Mouse (Mus musculus) forebrain, embryonic 16.5 days (tissue): ENCODE measurements around the gene H2-T3. TPM values are rescaled to one million over a fixed set of nuclear protein-coding genes. Genes with fewer than 3 reads are reported as not detected.
"Not testable (repeated sequence)": the region's sequence is repeated elsewhere in the genome, so short reads cannot be mapped to it uniquely, and the experiment has no call there.

Experiments used
- ATAC-seq: fragments of 200-750 bp; cut with Nextera tagmentation; 2 replicates; pipeline ENCODE4 v1.8.0; 2017; ENCODE audit warnings: mild to moderate bottlenecking, moderate library complexity
- H3K27ac ChIP-seq: fragments of 300-500 bp; sonication (generic); 2 replicates; pipeline ENCODE4 v1.5.1; 2014; ENCODE audit warnings: low read length, control low read depth
- H3K27me3 ChIP-seq: fragments of 300-500 bp; sonication (generic); replicated peaks from 2 replicates; pipeline ENCODE4 v1.6.1; 2014; ENCODE audit warnings: low read length; ENCODE audit not compliant: control insufficient read depth, insufficient read depth
- H3K36me3 ChIP-seq: fragments of 300-500 bp; sonication (generic); 2 replicates; pipeline ENCODE4 v1.6.1; 2014; ENCODE audit not compliant: control insufficient read depth, insufficient read depth
- H3K4me1 ChIP-seq: fragments of 300-500 bp; sonication (generic); replicated peaks from 2 replicates; pipeline ENCODE4 v1.6.1; 2014; ENCODE audit warnings: low read length; ENCODE audit not compliant: control insufficient read depth, insufficient read depth
- H3K4me2 ChIP-seq: fragments of 300-500 bp; sonication (generic); 2 replicates; pipeline ENCODE4 v1.6.1; 2014; ENCODE audit warnings: mild to moderate bottlenecking, low read length, control low read depth
- H3K4me3 ChIP-seq: fragments of 300-500 bp; sonication (generic); replicated peaks from 2 replicates; pipeline ENCODE4 v1.5.1; 2014; ENCODE audit warnings: mild to moderate bottlenecking, low read length, control low read depth
- H3K9ac ChIP-seq: fragments of 300-500 bp; sonication (generic); replicated peaks from 2 replicates; pipeline ENCODE4 v1.6.1; 2014; ENCODE audit warnings: low read depth, low read length, control low read depth
- H3K9me3 ChIP-seq: fragments of 300-500 bp; sonication (generic); 2 replicates; pipeline ENCODE4 v1.6.1; 2016; ENCODE audit warnings: low read length; ENCODE audit not compliant: control insufficient read depth
- WGBS: fragments of 180-500 bp; shearing (Covaris S2); extraction: QIAGEN DNeasy Blood & Tissue Kit; methylation state at CpG from one replicate; pipeline ENCODE4 v1.1.7; 2014; 5-methylcytosine and 5-hydroxymethylcytosine counted together
- polyA plus RNA-seq: library from polyadenylated mRNA; unstranded; fragments of >200 nt; fragmentation: Nextera tagmentation; extraction: Ambion mirVana; gene quantifications from 2 replicates; pipeline ENCODE4 v1.2.1, GENCODE M21; 2015

Gene H2-T3
- polyA plus RNA-seq, 1 experiment from 2014 or later = not detected

GRCm38 (mm10) chr17:36151200-36151599 is 38.9 kb downstream of the H2-T3 start:
- not testable (repeated sequence) for H3K4me2 ChIP-seq, H3K27ac ChIP-seq, H3K9ac ChIP-seq, H3K4me3 ChIP-seq, H3K4me1 ChIP-seq, H3K9me3 ChIP-seq, ATAC-seq, H3K36me3 ChIP-seq
- peaks cover 26% of the 10 kb centered on the region for H3K27me3 ChIP-seq
- WGBS = 36% methylated on average over 4 of the region's 4 CpGs

DNA sequence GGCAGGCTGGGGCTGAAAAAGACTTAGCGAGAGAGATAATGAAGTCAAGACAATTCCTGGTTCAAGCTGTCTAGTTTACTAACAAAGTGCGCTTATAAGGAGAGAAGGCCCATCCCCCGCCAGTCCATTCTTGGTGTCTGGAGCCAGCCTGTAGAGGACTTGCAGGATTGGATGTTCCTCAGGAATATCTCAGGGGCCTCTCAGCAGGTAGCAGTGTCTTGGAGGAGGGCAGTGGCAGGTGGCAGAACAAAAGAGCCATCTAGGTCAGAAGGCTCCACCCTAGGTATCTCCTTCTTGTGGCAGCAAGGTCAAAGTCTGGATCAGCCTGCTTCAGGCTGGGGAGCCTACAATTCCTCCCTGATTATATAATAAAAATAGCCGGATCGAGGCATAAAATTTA is 41.6 kb downstream of the H2-T3 start:
- not testable (repeated sequence) for H3K4me1 ChIP-seq, ATAC-seq, H3K4me3 ChIP-seq, H3K9me3 ChIP-seq, H3K9ac ChIP-seq, H3K27ac ChIP-seq, H3K36me3 ChIP-seq, H3K4me2 ChIP-seq
- 64% methylated on average over 5 of the region's 5 CpGs for WGBS
- H3K27me3 ChIP-seq = peaks cover 32% of the 10 kb centered on the region

DNA sequence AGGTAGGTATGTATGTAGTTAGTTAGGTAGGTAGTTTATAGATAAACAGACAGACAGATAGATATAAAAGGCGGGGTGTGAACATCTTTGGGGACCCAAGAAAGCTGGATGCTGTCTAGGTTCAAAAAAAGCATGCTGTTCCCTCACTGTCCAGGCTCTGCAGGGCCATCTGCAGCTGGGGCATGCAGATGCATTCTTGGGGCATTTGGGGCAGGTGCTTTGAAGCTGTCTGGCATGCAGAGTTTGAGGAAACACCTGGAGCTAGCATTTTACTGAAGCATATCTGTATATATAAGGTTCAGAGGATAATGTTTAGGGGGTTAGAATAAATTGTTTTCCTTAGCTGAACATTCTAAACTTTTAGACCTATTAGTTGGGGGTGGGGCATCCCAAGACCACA is 43.1 kb downstream of the H2-T3 start:
- 84% methylated on average over 1 of the region's 1 CpGs for WGBS

GRCm38 (mm10) chr17:36145861-36146156 is 44.3 kb downstream of the H2-T3 start:
- H3K36me3 ChIP-seq = not testable (repeated sequence)
- WGBS = 1% methylated on average over 13 of the region's 13 CpGs
- H3K27me3 ChIP-seq = peaks cover 24% of the 10 kb centered on the region

More for the DNA sequence above, 43.1 kb downstream of the H2-T3 start:
- not testable (repeated sequence) for ATAC-seq, H3K36me3 ChIP-seq, H3K4me2 ChIP-seq, H3K9ac ChIP-seq, H3K9me3 ChIP-seq, H3K4me1 ChIP-seq, H3K27ac ChIP-seq, H3K4me3 ChIP-seq
- peaks cover 26% of the 10 kb centered on the region for H3K27me3 ChIP-seq

DNA sequence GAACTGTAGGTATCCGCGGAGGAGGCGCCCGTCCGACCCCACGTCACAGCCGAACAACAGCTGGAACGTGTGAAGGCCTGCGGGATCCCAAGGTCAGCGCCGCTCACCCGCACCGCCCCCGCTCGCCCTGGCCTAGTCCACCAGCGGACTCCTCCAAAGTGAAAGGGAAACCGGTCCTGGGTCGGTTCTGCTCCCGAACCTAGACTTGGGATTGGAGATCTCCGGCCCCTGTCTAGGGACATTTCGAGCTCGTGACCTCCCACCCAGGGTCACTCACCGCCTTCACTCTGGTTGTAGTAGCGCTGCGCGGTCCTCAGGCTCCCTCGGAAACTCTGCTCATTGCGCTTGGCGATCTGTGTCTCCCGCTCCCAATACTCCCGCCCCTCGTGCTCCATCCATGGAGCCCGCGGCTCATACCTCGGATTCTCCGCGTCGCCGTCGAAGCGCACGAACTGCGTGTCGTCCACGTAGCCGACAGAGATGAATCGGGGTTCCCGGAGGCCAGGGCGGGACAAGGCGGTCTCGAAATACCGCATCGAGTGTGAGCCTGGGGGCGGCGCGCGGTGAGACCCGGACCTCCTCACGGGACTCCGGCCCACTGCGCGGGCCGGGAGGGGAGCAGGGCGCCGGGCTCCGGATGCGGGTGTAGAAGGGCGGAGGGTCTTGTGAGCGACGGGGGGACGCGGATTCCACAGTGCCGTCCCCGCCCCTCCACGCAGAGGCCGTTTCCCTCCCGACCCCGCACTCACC is 44.8 kb downstream of the H2-T3 start:
- Histone ChIP-seq H3K9me3 (no peaks in the 10 kb centered on the region), H3K36me3 (no peaks in the 10 kb centered on the region), H3K27ac (no peak overlapping the region), H3K4me1 (peaks cover 9% of the 10 kb centered on the region), H3K27me3 (peaks cover 24% of the 10 kb centered on the region), H3K9ac (no peak overlapping the region), H3K4me3 (peak overlapping the region; percentile 29), H3K4me2 (peak overlapping the region; percentile 47)
- WGBS = 2% methylated on average over 78 of the region's 78 CpGs
- no peak for ATAC-seq

More at GRCm38 (mm10) chr17:36145861-36146156, 44.3 kb downstream of the H2-T3 start:
- not testable (repeated sequence) for H3K9me3 ChIP-seq, ATAC-seq, H3K27ac ChIP-seq, H3K9ac ChIP-seq, H3K4me1 ChIP-seq
- H3K4me3 ChIP-seq = peak overlapping the region; percentile 29
- H3K4me2 ChIP-seq = peak overlapping the region; percentile 47

- 95% methylated on average over 1 of the region's 1 CpGs for WGBS
Measured at GRCm38 (mm10) chr17:36136299-36136848, 53.7 kb downstream of the H2-T3 start.

More at GRCm38 (mm10) chr17:36136299-36136848, 53.7 kb downstream of the H2-T3 start:
- H3K4me2 ChIP-seq, H3K9me3 ChIP-seq, H3K9ac ChIP-seq, H3K36me3 ChIP-seq, H3K27ac ChIP-seq, H3K4me3 ChIP-seq, H3K27me3 ChIP-seq, H3K4me1 ChIP-seq, ATAC-seq: not testable (repeated sequence)

Other genes starting within 250 kb of the H2-T3 start
- 88.3 and 89.6 TPM in 2 replicates for gene Abcf1, start 220.5 kb downstream of the H2-T3 start, polyA plus RNA-seq
- gene Gnl1, start 210.4 kb downstream of the H2-T3 start, polyA plus RNA-seq = 61.0 and 65.6 TPM in 2 replicates
- 78.9 and 93.2 TPM in 2 replicates for gene Prr3, start 210.1 kb downstream of the H2-T3 start, polyA plus RNA-seq
- gene H2-T24, start 169.7 kb downstream of the H2-T3 start, polyA plus RNA-seq = 4.9 and 6.4 TPM in 2 replicates
- 6.2 and 7.3 TPM in 2 replicates for gene H2-T23, start 157.4 kb downstream of the H2-T3 start, polyA plus RNA-seq
- 4.9 and 5.3 TPM in 2 replicates for gene H2-T22, start 147.5 kb downstream of the H2-T3 start, polyA plus RNA-seq
- gene Gm6034, start 147.3 kb downstream of the H2-T3 start, polyA plus RNA-seq = not detected in 2 replicates
- gene Gm11127, start 131.9 kb downstream of the H2-T3 start, polyA plus RNA-seq = 0.16 TPM in 1 of 2 replicates, not detected in the other
- not detected in 2 replicates for gene Gm19684, start 68.6 kb downstream of the H2-T3 start, polyA plus RNA-seq
- not detected in 2 replicates for gene Gm7030, start 60.9 kb downstream of the H2-T3 start, polyA plus RNA-seq
- gene Gm8909, start 21.8 kb downstream of the H2-T3 start, polyA plus RNA-seq = not detected in 2 replicates
- 84.8 and 99.7 TPM in 2 replicates for gene Rpp21, start 67.8 kb upstream of the H2-T3 start, polyA plus RNA-seq
- 27.9 and 31.8 TPM in 2 replicates for gene Trim39, start 82.0 kb upstream of the H2-T3 start, polyA plus RNA-seq
- 0.32 TPM in 1 of 2 replicates, not detected in the other for gene H2-M10.2, start 96.2 kb upstream of the H2-T3 start, polyA plus RNA-seq
- not detected in 2 replicates for gene H2-M10.1, start 135.9 kb upstream of the H2-T3 start, polyA plus RNA-seq
- gene H2-M10.3, start 178.1 kb upstream of the H2-T3 start, polyA plus RNA-seq = not detected in 2 replicates